Mouse (Mus musculus) heart, adult 11 months (tissue): ENCODE measurements around the gene Idh2.
A peak's percentile ranks its signal among the peaks of the same experiment; 100 is the strongest.
"Not testable (repeated sequence)": the region's sequence is repeated elsewhere in the genome, so short reads cannot be mapped to it uniquely, and the experiment has no call there.

Experiments used
- DNase-seq: peaks from one replicate; pipeline ENCODE4 v3.0.0; 2022

The Idh2 gene

GRCm38 (mm10) chr7:80058405-80059063 lies 56.7 kb downstream of the Idh2 start:
- DNase-seq: peak; percentile 95

- DNase-seq: peak; percentile 95
Observed at GRCm38 (mm10) chr7:80057781-80058180, 57.4 kb downstream of the Idh2 start.

GRCm38 (mm10) chr7:80057002-80057691 lies 58.0 kb downstream of the Idh2 start:
- peak; percentile 95 for DNase-seq

GRCm38 (mm10) chr7:80055781-80056180 lies 59.4 kb downstream of the Idh2 start:
- DNase-seq: no peak

GRCm38 (mm10) chr7:80053147-80053546 lies 62.0 kb downstream of the Idh2 start:
- no peak for DNase-seq

GRCm38 (mm10) chr7:80052261-80052660 lies 62.9 kb downstream of the Idh2 start:
- peak; percentile 98 for DNase-seq

- DNase-seq: no peak
Observed at GRCm38 (mm10) chr7:80051835-80052234, 63.4 kb downstream of the Idh2 start.

- not testable (repeated sequence) for DNase-seq
Observed at GRCm38 (mm10) chr7:80050382-80050781, 64.8 kb downstream of the Idh2 start.

- DNase-seq: no peak
Observed at GRCm38 (mm10) chr7:80049746-80050145, 65.4 kb downstream of the Idh2 start.

- peak; percentile 94 for DNase-seq
Observed at GRCm38 (mm10) chr7:80047041-80047440, 68.2 kb downstream of the Idh2 start.
